Mouse (Mus musculus) myocyte (in vitro differentiated cells): ENCODE measurements around the gene Prss50. TPM values are rescaled to one million over a fixed set of nuclear protein-coding genes. Genes with fewer than 3 reads are reported as not detected.

Source experiments
- H3K27me3 ChIP-seq: one replicate; pipeline ENCODE4 v1.6.1; 2011; ENCODE audit not compliant: control insufficient read depth, insufficient read depth, insufficient read length
- H3K36me3 ChIP-seq: one replicate; pipeline ENCODE4 v1.6.1; 2011; ENCODE audit not compliant: control insufficient read depth, insufficient read depth
- H3K4me2 ChIP-seq: one replicate; pipeline ENCODE4 v1.6.1; 2011; ENCODE audit warnings: low read depth, control low read depth
- H3K4me3 ChIP-seq: one replicate; pipeline ENCODE4 v1.5.1; 2011; ENCODE audit warnings: mild to moderate bottlenecking, control low read depth, moderate library complexity
- H3K79me2 ChIP-seq: one replicate; pipeline ENCODE4 v1.6.1; 2011; ENCODE audit not compliant: control insufficient read depth, insufficient read depth
- H3ac ChIP-seq: one replicate; pipeline ENCODE4 v1.6.1; 2011; ENCODE audit not compliant: control insufficient read depth, insufficient read length
- CEBPB ChIP-seq: IDR thresholded peaks from 2 replicates; pipeline ENCODE4 v1.6.1; 2011; ENCODE audit warnings: mild to moderate bottlenecking, moderate library complexity; ENCODE audit not compliant: poor library complexity, insufficient read depth, severe bottlenecking
- E2F4 ChIP-seq: IDR thresholded peaks from one replicate; pipeline ENCODE4 v1.6.1; 2011; ENCODE audit warnings: mild to moderate bottlenecking, control low read depth, moderate library complexity; ENCODE audit not compliant: insufficient read depth
- MAX ChIP-seq: IDR thresholded peaks from one replicate; pipeline ENCODE4 v1.6.1; 2011; ENCODE audit warnings: low read depth, mild to moderate bottlenecking, control low read depth
- MYOD1 ChIP-seq, 3 experiments: IDR thresholded peaks; one replicate each; pipeline ENCODE4 v1.6.1; 2011; ENCODE audit warnings: control low read depth in 2 of 3, low read depth in 2 of 3, mild to moderate bottlenecking in 2 of 3, moderate library complexity in 1 of 3; ENCODE audit not compliant: insufficient read length in 2 of 3, control insufficient read depth in 1 of 3
- MYOG ChIP-seq, 3 experiments: IDR thresholded peaks; one replicate each; pipeline ENCODE4 v1.6.1; 2011; ENCODE audit warnings: control low read depth in 2 of 3, low read depth in 2 of 3, mild to moderate bottlenecking in 2 of 3; ENCODE audit not compliant: insufficient read length in 2 of 3, control insufficient read depth in 1 of 3, insufficient read depth in 1 of 3
- POLR2A ChIP-seq: IDR thresholded peaks from one replicate; pipeline ENCODE4 v1.6.1; 2011; ENCODE audit warnings: low read depth, mild to moderate bottlenecking, control low read depth, moderate library complexity; ENCODE audit not compliant: insufficient read length
- POLR2AphosphoS2 ChIP-seq: IDR thresholded peaks from one replicate; pipeline ENCODE4 v1.6.1; 2011; ENCODE audit warnings: low read depth, control low read depth; ENCODE audit not compliant: insufficient read length
- REST ChIP-seq: IDR thresholded peaks from one replicate; pipeline ENCODE4 v1.6.1; 2011; ENCODE audit warnings: mild to moderate bottlenecking, control low read depth, moderate library complexity; ENCODE audit not compliant: insufficient read depth, insufficient read length
- SRF ChIP-seq: IDR thresholded peaks from one replicate; pipeline ENCODE4 v1.6.1; 2011; ENCODE audit warnings: low read depth; ENCODE audit not compliant: control insufficient read depth, insufficient read length
- TCF12 ChIP-seq: IDR thresholded peaks from one replicate; pipeline ENCODE4 v1.6.1; 2011; ENCODE audit warnings: mild to moderate bottlenecking, control low read depth; ENCODE audit not compliant: poor library complexity, insufficient read depth, severe bottlenecking
- TCF3 ChIP-seq: IDR thresholded peaks from one replicate; pipeline ENCODE4 v1.6.1; 2011; ENCODE audit warnings: low read depth, control low read depth; ENCODE audit not compliant: insufficient read length
- USF1 ChIP-seq: IDR thresholded peaks from one replicate; pipeline ENCODE4 v1.6.1; 2011; ENCODE audit warnings: low read depth, mild to moderate bottlenecking, control low read depth, moderate library complexity
- polyA plus RNA-seq: library from polyadenylated mRNA; unstranded; fragments of >200 nt; fragmentation: generic; extraction: Trizol; gene quantifications from one replicate; pipeline ENCODE4 v1.2.1, GENCODE M21; 2012; ENCODE audit warnings: missing spikeins

Gene Prss50
- polyA plus RNA-seq, 1 experiment, result 0.02 TPM

DNA sequence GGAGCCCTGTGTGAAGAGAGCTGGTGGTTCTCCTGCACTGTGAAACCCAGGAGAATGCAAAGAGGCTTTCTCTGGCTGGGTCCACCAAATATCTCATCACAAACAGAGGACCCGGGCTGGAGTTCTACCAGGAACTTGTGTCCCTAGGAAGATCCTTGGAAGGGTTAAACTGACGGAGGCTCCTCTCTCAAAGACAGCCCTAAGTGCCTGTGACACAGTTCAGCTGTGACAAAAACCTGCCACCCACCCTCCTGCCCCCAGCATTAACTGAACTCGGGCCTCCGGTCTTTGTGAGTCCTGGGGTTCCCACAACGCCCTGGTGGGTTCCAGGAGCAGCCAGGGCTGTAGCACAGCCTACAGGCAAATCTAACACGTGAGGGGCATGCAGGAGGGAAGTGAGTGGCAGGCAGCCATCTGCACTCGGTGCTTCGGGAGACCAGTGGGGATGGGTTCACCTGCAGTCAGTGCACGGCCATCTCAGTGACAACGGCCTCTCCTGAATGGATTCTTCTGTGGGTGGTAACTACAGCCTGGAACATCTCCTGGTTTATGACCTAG lies 41.8 kb downstream of the Prss50 start:
- no peaks in the 10 kb centered on the region for H3K79me2 ChIP-seq
- no peak overlapping the region for H3ac ChIP-seq
- H3K4me3 ChIP-seq, result no peak overlapping the region
- no peaks in the 10 kb centered on the region for H3K36me3 ChIP-seq
- no peak overlapping the region for H3K4me2 ChIP-seq
- no peak for TF ChIP-seq MAX
- TF ChIP-seq POLR2AphosphoS2, result no peak
- no peak for TF ChIP-seq SRF
- no peak for TF ChIP-seq USF1
- no peak for TF ChIP-seq REST
- TF ChIP-seq TCF3, result no peak
- no peak for TF ChIP-seq POLR2A
- no peak for TF ChIP-seq CEBPB
- TF ChIP-seq E2F4, result no peak
- no peak for TF ChIP-seq MYOD1 (IDR thresholded peaks at IDR 0.05; ENCODE audit: control insufficient read depth in 1 of 3, insufficient read length in 2 of 3, low read depth in 2 of 3)
- TF ChIP-seq MYOG (IDR thresholded peaks at IDR 0.05; ENCODE audit: control insufficient read depth in 1 of 3, insufficient read depth in 1 of 3, insufficient read length in 2 of 3, low read depth in 2 of 3), result no peak
- no peak for TF ChIP-seq TCF12
- H3K27me3 ChIP-seq, result no peaks in the 10 kb centered on the region

DNA sequence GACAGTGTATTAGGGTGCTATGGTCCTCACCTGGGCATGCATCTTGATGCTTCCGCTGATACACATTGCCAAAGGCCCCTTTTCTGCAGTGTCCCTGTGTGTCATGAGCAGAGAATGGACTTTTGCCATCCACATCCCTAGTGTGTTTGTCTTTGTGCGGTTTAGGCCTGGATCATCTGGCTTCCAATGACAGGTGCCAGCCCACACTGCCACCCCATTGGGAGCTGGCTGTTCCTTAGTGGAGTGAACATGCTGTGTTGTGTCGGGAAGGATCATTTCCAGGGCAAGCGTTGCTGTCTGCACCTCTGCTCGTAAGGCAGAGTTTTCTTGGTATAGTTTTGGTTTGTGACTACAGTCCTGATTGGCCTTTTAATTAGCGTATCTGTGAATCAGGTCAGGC lies 43.4 kb downstream of the Prss50 start:
- H3K27me3 ChIP-seq, result no peaks in the 10 kb centered on the region
- no peak overlapping the region for H3ac ChIP-seq
- no peaks in the 10 kb centered on the region for H3K79me2 ChIP-seq
- no peak overlapping the region for H3K4me2 ChIP-seq
- no peaks in the 10 kb centered on the region for H3K36me3 ChIP-seq
- TF ChIP-seq SRF, result no peak
- peak in 2 of 3 experiments; percentile 7 to 76 for TF ChIP-seq MYOD1 (IDR thresholded peaks at IDR 0.05; ENCODE audit: control insufficient read depth in 1 of 3, insufficient read length in 2 of 3, low read depth in 2 of 3)
- TF ChIP-seq MYOG (IDR thresholded peaks at IDR 0.05; ENCODE audit: control insufficient read depth in 1 of 3, insufficient read depth in 1 of 3, insufficient read length in 2 of 3, low read depth in 2 of 3), result peak in 1 of 3 experiments; percentile 59
- no peak overlapping the region for H3K4me3 ChIP-seq

DNA sequence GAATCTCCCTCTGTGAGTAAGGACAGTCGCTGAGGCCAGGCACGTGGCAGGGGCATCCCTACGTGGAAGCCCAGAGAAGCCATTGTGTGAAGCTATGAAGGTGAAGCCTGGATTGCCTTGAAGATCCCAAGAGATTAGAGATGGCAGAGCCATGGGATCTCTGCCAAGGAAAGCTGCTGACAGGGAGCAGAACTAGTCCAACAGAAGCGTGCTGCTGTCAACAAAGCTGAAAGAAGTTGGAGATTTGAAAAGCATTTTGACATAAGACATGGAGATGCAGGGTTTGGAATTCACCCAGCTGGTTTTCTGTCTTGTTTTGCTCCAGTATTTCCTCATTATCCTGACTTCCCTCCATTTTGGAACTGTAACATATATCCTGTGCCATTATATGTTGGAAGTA lies 44.5 kb downstream of the Prss50 start:
- no peaks in the 10 kb centered on the region for H3K36me3 ChIP-seq

DNA sequence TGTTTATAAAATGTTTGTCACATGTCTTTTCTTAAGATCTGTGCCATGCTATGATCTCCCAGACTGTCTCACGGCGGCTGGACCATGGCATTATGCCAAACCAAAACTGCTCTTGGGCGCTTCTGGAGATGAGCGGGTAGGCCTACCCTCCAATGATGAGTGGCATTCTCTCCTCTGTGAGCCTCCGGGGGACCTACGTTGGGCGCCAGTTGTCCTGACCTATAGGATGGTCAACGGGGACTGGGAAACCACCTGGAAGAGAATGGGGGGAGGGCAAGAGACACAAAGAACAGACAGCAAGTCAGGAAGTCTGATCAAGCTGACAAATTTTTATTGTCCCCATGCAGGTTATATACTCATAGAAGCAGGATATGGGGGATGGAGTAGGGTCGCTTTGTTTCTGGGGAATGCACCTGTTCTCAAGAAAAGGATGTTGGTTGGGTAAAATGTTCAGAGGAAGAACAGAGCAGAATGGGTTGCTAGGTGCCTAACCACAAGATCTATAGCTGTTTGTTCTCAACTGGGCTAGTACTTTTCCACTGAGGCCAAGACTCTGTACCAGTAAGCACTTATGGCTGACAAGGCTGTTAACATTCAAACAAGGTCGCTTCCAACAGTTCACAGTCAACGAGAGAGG lies 49.6 kb downstream of the Prss50 start:
- no peak for TF ChIP-seq TCF3
- Histone ChIP-seq H3K4me3 (no peak overlapping the region), H3K4me2 (no peak overlapping the region), H3ac (no peak overlapping the region), H3K27me3 (peaks cover 1% of the 10 kb centered on the region), H3K36me3 (no peaks in the 10 kb centered on the region), H3K79me2 (no peaks in the 10 kb centered on the region)

More for the DNA sequence above, 44.5 kb downstream of the Prss50 start:
- H3K4me2 ChIP-seq, result no peak overlapping the region
- no peaks in the 10 kb centered on the region for H3K79me2 ChIP-seq
- no peak overlapping the region for H3K4me3 ChIP-seq
- no peaks in the 10 kb centered on the region for H3K27me3 ChIP-seq
- TF ChIP-seq REST (no peak), TCF3 (no peak), E2F4 (no peak), MYOG (IDR thresholded peaks at IDR 0.05; ENCODE audit: control insufficient read depth in 1 of 3, insufficient read depth in 1 of 3, insufficient read length in 2 of 3, low read depth in 2 of 3) (no peak), USF1 (no peak), POLR2A (no peak), SRF (no peak), MAX (no peak), MYOD1 (IDR thresholded peaks at IDR 0.05; ENCODE audit: control insufficient read depth in 1 of 3, insufficient read length in 2 of 3, low read depth in 2 of 3) (no peak), CEBPB (no peak), POLR2AphosphoS2 (no peak), TCF12 (no peak)
- H3ac ChIP-seq, result no peak overlapping the region

DNA sequence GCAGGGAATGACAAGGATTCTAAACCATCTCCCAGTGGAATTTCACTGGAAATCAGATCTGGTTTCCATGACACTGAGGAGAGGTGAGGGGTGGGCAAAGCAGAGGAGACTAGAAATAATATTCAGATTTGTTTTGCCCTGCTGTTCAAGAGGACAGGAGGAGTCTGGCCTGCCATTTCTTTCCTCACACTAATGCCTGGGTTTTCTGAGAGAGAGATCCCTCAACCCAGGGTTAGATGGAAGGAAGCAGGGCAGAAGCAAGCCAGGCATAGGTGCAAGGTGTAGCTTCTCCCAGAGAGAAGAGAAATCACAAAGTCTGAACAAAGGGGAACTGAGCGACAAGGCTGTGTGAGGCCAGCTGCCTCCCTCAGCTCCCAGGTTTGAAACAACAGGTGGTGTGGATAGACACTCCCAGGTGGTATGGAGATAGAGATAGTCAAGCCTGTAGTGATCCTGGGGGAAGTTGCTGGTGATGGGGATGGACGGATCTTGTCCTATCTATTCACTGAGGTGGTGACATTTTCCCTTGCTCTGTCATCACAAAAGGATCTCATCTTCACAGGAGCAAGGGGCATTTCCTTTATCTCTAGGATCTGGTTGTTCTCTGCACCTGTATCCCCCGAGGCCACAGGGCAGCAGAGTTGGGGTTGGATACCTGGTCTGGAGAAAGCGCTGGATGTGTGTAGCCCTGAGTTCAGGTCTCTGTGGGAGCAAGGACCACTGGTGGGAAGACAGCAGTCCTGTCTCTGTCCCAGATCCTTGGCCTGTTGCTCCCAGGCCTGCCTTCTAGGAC lies 50.3 kb downstream of the Prss50 start:
- no peak overlapping the region for H3ac ChIP-seq
- no peak for TF ChIP-seq USF1
- TF ChIP-seq POLR2AphosphoS2, result no peak
- TF ChIP-seq CEBPB, result no peak
- TF ChIP-seq MYOG (IDR thresholded peaks at IDR 0.05; ENCODE audit: control insufficient read depth in 1 of 3, insufficient read depth in 1 of 3, insufficient read length in 2 of 3, low read depth in 2 of 3), result no peak
- TF ChIP-seq MYOD1 (IDR thresholded peaks at IDR 0.05; ENCODE audit: control insufficient read depth in 1 of 3, insufficient read length in 2 of 3, low read depth in 2 of 3), result no peak
- no peak for TF ChIP-seq MAX
- TF ChIP-seq TCF3, result no peak
- no peak for TF ChIP-seq E2F4
- H3K4me2 ChIP-seq, result no peak overlapping the region
- peaks cover 4% of the 10 kb centered on the region for H3K27me3 ChIP-seq
- no peaks in the 10 kb centered on the region for H3K36me3 ChIP-seq
- H3K4me3 ChIP-seq, result no peak overlapping the region
- H3K79me2 ChIP-seq, result no peaks in the 10 kb centered on the region
